Mouse (Mus musculus) layer of hippocampus, adult 9-11 months (tissue): ENCODE measurements around the gene Ets1.

Source experiments
- DNase-seq: peaks from one replicate; pipeline ENCODE4 v3.0.0; 2022

Gene Ets1

DNA sequence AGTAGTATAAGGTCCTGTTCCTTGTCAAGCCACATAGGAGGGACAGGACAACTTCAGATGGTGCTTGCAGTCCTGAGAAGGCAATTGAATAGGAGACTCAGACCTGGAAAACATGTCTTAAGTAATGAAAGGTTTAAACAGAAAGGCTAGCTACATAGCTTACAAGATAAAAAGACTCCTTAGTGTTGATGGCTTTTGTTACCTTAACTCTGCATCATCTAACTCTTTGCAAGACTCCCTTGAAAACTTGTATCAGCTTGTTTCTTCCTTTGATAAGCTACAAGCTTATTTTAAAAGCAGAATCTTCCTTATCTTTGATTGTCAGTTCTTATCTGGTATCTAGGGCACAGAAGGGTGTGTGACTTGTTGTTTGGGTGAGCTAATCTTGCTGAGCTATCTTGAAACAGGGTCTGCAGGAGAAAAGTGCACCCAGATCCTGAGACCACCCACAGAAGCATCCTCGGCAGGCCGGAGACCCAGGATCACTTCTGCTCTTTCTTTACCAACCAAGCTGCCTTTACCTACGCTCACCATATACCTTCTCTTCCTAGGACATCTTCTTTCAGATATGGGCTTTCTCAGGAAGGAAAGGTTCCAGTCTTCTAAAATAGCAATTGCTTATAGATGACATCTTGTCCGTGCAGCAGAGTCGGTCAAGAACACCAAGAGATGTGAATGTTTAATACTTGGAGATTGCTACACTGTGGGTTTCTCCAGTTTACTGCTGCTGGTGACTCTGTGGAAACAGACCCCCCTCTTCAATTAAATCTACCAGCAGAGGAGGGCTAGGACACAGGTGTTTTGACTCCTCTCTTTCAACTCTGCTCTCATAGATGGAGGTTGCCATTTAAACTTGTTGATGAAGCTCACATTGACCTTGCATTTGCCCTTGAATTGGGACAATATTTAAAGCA is 19.2 kb upstream of the Ets1 start:
- DNase-seq, result no peak

DNA sequence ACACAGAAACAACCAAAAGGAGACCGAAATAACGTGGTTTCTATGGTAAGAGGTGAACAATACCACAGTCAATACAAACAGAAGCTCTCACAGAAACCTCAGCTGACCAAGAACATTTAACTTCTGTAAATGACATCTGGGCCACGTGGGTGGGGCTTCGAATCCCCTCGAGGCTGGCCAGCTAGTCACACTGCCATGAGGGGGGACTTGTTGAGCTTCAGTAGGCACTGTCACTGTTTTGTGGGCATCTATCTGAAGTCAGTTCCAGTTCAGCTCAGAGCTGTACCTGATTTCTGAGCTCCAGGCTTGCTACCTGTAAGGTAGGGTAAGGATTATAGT is 18.6 kb upstream of the Ets1 start:
- DNase-seq, result no peak

DNA sequence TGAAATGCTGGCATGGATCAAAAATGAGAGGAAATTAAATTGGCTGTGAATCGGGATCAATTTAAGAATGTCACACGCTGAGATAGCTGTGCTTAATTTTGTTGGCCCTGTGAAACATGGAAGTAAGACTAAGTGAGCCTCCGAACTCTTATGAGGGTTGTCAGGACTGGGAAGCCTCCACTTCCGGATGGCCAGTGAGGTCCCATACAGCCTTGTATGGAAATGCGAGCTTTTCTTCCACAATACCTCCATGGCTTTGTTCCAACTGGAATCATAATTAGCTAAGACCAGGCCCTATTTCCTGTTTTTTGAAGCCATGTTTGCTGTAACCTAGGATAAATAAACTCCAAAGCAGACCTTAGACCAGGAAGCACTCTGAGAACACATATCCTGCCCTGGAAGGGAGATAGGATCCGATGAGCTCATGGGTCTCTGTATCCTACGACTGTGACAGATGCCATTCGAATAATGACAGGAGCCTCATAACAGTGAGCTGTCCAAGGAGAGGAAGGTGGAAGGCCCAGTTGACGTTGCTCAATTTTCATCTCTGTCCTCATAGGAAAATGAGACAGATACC is 17.4 kb upstream of the Ets1 start:
- no peak for DNase-seq

DNA sequence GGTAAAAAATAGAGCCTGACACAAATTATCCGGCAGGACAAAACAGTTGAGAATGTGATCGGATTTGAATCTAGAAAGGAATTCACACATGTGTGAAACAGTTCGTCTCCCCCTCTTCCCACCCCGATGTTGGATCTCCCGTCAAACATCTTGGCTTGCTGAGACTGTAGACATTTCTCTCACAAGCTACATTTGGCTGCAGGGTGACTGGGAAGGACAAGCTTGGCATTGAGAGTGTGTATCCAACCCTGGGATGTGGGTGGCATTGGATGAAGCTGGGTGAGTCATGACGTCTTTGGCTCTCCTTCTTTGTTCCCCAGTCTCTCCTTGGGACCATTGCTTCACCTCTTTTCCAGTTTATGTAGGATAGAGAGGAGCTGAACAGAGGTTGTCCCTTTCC is 16.4 kb upstream of the Ets1 start:
- no peak for DNase-seq

DNA sequence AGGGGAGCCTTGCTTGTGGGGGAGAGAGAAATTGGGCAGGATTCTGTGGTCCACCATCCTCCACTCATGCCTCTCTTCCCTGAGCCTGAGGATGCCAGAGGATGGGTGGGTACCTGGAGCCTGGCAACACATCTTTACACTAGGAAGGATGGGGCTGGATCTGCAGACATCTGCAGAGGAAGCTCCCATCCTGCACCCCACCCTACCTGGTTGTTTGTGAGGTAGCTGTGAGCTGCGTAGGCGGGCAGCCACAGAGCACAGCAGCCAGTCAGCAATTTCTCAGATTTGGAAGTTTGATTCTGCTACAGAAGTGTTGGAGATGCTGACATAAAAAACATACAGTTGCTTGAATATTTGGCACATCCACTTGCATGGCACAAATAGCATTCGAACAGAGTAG is 15.6 kb upstream of the Ets1 start:
- DNase-seq, result no peak

DNA sequence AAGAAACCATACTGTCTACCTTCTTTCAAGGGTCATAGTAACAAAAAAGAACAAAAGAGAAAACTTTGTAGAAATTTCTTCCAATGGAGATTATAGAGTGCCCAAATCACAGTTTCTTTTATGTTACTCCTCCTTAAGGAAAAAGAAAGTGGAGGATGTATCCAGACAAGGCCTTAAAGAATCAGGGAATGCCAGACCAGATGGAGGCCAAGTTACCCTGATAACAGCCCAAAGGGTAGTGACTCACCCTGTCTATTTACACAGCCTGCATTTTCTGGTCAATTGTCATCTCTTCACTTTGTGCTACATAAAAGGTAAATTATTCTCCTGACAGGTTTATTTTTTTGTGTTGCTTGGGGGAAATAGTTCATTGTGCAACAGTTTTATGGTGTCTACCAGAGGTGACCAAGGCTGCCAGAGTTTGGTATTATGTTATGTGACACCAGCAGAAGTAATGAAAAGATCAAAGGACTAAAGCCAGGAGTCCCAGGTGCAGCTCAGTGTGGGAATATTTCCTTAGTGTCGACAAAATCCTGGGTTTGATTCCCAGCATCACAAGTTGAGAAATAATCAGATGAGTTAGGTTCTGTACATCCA is 6.5 kb upstream of the Ets1 start:
- no peak for DNase-seq

DNA sequence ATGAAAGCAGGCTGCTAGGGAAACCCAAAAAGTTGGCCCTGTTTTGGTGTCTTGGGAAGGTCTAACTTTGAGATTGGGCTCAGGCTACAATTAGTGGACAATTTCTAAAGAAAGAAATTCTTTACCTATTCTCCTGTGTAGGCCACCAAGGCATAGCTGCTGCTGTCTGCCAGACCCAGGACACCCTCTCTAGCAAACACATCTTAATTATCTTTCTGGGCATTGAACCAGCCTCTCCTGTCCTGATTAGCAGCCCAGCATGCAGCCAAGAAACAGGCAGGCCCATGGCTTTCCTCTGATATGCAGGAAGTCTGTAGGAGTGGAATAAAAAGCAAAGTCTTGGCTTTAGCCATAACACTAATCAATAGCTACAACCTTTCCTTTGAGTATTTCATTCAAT is 4.7 kb upstream of the Ets1 start:
- no peak for DNase-seq

DNA sequence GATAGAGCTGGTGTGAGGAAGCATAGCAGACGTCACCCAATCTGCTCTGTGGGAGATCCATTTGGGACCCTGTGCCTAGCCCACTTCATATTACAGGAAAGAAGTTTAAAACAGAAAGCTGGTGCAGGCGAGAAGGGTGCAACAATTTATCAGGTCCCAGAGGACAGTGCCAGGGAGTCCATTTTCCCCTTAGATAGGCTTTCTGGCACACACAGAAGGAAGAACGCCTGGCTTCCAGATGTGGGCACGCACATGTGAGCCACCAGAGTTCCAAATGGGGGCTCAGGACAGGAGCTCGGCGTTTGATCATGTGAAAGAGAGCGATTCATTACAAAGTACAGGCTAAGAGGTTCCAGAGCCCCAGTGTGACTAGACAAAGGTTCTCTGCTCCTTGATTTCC is 3.8 kb upstream of the Ets1 start:
- no peak for DNase-seq

DNA sequence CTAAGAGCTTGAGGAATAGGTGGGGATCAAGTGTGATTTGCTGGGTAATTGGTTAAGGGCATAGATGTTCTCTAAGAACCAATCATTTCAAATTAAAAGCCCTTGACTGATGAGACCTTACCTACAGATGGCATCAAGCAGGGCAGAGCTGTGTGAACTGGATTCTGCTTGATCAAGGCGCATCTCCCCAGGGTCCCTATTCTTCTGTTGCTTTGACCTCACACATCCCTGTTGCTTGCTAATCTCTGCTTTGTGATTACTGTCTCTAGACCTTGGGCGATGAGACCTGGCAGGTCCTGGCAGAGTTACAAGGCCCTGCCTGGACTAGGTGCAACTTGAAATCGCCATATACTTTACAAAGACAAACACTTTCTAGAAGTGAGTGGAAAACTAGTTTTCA is 9.0 kb downstream of the Ets1 start:
- DNase-seq, result no peak

DNA sequence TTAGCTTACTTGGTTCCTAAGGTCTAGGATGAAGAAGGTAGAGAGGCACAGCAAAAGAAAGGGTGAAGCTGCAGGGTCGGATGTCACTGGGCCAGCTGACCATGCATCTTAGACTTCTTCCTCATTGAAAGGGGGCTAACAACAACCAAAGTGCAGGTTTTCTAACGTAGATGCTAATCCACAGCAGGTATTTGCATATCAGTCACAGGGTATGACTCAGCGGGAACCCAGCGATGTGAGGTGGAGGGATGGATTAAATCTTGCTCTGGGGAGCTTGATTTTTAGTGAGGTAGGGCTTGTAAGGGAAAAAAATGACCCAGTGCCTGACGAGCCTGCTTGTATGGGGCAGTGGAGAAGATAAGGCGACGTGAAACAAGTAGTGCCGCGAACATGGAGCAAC is 9.5 kb downstream of the Ets1 start:
- no peak for DNase-seq

DNA sequence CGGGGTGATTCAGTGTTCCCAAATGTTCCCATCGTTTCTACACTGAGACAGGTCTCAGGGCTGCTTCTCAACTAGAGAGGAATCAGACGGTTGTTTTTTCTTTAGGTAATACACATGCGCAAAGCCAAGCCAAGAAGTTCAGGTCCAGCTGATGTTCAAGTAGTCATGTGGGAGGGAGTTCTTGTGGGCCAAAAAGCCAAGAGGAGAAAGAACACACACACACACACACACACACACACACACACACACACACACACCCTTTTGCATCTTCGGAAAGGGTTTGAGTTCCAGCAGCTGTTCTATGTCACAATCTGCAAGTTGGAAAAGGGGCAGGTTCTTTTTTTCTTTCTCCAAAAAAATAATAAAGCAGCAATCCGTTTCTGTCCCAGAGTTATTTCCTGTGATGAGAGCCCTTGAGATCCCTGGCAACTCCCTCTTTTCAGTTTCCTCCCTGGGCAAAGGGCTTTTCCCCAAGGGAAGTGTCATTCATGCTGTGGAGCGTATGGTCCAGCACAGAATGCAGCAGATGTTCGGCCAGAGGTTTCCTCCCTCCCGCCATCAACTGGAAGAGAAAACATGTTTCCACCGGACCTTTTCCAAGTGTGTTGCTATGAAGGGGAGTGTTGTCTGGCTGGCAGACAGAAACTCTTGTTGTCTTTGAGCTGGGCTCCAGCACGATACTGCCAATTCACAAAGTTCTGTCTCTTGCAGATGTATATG is 10.7 kb downstream of the Ets1 start:
- no peak for DNase-seq

DNA sequence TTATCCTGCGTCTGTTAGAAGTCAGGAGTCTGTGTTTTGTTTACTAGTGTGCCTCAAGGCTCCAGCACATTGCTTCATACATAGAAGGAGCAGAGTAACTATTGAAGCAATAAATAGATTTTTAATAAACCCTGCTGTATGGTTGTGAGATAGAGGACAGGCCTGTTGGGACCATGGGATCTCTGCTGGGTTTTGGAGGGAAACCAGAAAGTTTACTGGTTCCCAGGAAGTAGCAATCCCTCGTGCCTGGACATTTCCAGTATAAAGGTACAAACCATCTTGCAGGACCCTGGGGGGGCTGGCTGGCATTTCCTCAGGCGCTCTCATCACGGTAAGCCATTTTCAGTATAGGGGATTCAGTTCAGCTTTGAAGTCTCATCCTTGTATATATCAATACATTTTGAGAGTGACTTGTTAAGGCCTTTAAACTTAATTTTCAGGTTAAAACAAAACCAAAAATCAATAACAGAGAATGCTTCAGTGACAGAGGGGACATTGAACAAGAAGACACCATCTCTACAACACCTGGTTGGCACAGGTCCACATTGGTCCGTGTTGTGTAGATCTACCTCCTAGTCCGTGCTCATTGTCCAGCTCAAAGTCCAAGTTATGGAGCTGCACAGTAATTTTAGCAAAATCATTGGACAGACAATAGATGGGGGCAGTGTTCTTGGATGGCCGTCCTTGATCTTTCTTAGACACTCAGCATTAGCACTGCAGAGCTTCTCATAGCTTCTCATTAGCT is 11.7 kb downstream of the Ets1 start:
- no peak for DNase-seq

DNA sequence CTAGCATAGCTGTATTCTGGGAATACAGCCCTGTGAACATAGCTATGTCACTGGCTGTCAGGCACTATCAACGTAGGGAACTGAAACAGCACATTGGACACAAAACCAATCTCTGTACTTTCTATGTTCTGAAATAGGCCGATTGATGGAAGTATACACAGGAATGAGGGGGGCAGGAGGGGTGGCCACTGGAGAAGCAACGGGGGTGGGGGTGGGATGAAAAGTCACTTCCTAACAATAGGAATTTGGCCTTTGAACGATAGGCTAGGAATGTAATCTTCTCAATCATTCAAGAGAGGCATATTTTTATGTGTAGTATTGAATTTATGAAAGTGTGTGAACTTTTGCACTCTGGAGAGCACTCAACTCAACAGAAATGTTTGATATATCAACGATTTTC is 12.3 kb downstream of the Ets1 start:
- no peak for DNase-seq

DNA sequence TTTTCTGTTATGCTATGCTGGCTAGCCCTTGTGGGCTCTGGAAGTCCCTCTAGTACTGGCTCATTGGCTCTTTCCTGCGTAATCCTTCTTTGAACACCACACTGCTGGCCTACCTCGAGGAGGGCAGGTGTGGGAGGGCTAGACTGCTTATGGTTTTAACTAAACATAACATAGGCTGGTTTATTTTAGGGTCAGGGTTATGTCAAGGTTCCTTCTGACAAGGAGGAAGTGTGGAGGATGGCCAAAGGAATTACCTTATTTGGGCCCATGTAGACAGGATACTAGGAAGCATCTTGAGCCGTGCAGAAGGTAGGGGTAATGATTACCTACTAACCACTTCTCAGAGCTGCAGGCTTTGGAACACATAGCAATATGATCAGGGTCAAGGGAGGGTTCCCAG is 14.7 kb downstream of the Ets1 start:
- no peak for DNase-seq

DNA sequence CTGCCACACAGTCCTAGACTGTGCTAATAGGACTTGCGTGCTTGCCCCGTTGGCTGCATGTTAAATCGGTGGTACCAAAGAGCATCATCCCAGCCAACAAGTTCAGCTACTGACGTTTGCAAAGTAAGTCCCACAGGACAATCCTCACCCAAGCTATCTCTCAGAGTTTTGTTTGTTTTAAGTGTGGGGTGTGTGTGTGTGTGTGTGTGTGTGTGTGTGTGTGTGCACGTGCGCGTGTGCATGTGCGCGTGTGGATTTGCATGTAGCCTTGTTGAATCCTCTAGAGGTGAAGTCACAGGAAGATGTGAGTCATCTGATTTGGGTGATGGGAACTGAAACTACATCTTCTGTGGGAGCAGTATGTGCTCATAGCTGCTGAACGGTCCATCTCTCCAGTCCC is 16.1 kb downstream of the Ets1 start:
- DNase-seq, result no peak

DNA sequence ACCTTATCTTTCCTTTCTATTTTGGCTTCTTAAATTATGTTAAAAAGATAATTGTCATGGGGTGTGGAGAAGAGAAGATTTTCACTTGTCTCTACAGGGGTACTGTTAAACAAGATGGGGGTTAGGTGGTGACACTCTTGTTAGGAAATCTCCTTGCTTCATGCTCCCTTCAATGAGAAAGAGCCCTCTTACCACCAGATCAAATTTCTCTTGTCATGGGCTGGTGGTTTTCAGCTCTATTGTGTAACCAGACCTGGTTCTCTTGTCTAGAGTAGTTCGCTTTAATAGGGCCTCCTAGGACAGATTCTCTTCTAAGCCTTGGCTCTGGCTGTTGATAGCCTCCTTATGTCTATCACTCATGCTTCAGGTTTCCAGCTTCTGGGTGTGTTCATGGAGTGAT is 18.3 kb downstream of the Ets1 start:
- no peak for DNase-seq

DNA sequence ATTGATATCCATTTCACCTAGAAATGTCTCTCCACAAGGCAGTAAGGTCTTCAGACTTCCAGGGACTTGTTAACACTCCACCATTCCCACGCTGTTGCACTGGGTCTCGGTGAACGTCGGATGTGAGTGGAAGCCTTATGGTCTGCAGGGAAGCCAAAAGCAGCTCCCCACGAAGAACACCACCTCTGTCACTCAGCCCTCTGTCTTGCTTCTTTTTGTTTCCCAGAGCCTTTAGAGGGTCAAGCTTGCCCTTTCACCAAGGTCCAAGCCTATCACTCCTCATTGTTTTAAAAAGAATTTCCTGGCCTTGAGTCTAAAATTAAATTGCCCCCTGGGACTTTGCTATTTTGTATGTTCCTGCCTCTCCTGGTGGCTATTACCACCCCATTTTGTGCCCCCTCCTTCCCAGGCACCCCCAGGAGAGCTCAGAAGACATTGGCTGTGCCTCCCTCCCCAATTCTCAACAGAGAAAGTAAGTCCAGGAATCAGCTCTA is 20.4 kb downstream of the Ets1 start:
- DNase-seq, result no peak

DNA sequence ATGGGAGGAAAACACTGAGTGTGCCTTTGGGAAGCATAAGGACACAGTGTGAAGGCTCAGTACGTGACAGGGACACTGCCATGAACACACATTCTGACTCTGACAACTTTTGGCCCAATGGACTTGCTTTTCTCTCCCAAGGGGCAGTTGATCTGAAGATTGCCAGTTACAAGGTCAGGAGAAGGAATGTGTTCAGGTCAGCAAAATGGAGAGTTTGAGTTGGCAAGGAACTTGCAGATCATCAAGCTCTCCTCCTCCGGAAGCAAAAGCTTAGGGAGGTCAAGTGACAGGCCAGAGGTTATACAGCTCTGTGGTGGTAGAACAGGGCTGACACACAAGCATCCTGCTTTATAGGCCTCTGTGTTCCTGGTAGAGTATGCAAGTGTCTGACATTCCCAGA is 21.1 kb downstream of the Ets1 start:
- DNase-seq, result no peak

DNA sequence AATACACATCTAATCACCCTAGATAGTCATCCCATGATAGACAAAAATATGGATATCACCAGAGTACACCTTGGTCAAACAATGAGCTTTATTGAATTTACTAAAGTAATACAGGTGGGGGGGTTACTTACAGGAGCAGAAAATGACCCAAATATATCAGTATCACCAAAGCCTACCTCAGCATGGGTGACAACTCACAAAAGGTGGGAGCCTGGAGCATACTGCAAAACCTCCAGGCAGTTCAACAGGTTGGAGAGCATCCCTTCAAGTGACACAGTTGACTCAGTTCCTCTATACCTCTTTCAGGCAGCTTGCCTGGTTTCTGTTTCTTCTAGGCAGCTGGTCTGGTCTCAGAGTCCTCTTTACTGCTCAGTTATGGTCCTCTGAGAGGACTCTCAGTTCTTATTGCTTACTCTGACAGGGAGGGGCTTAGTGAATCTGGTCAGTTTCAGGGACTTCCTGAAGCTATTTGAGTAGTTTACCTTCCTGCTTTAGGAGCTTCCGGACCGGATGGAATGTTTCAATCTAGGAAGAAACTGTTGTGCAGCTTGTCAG is 24.5 kb downstream of the Ets1 start:
- DNase-seq, result no peak

DNA sequence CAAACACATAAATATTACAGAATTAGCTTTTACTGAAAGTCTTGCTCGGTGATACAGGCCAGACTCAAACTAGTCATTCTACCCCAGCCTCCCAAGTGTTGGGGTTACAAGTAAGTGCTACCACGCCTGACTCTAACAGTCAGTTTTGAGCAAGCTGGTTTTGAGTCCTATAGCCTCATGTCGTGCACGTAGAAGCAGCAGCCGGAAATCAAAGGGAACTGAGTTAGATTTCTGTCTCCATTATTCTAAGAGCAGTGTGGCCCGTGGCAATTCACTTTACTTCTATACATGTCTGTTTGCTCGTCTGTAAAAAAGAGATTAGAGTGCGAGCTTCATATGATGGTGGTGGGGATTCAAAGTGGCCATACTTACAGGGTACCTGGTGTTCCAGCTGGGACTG is 25.1 kb downstream of the Ets1 start:
- no peak for DNase-seq

DNA sequence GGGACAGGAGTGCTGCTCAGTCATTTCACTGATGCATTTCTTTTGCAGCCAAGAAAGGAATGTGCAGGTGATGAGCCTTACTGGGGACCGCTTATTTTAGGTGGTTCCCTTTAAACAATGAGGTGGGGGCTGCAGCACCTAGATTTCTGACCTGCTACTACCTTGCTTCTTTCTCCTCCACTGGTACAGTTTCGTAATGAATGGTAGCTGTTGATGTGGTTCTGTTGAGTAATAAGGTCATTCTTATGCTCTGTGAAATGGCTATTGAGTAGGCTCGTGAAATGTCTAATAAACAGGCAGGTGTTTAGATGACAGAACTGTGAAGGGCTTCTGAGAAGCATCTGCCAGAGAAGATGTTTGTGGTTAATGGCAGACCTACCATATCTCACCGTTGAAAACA is 25.5 kb downstream of the Ets1 start:
- no peak for DNase-seq
